Comparison of ENCODE assay signal across 8 mouse cellular contexts in the genomic region with DNA sequence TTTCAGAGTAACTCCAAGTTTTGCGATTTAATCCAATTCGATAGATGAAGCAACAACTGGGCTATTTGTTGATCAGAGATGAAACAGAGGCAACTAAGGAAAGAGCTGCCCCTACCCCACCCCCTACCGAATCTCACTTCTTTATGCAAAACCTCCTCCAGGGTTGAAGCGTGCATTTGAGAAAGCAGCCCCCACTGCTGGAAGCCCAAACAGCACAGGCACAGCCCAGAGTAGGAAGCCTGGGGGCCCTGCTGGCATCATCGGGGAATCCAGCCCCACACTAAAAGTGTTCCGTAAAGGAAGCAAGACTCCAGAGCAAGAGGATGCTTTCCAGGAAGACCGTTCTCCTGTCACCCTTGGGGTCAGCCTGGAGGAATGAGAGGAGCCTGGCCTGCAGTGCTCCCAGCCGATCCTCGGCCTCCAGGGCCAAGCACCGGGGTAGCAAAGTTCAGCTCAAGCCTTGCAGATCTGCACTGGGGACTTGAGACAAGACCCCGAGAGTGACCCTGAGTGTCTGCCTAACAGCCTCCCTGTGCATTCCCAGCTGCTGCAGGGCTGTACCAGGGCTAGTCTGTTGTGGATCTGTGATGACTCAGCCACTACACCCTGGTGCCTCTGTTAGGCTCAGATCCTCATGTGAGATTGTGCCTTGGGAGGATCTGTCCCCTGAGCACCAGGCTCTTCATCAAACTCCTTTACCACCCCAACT. TPM values are rescaled to one million over a fixed set of nuclear protein-coding genes. Genes with fewer than 3 reads are reported as not detected.
DNase-seq lines count a peak whose midpoint lies in the region; ATAC-seq and TF ChIP-seq lines count a peak whose summit lies in the region.

No protein-coding gene starts in this region.

- ATAC-seq in lung, postnatal 0 days: peak; percentile 70
- no peak for ATAC-seq in embryonic facial prominence, embryonic 13.5 days (ENCODE audit: insufficient number of reproducible peaks, insufficient read depth, low FRiP score, low TSS enrichment, low read depth)

- no peak for TF ChIP-seq EP300 in lung, postnatal 0 days (IDR thresholded peaks at IDR 0.05)

- peak; percentile 49 for DNase-seq in lung, postnatal 0 days (ENCODE audit: low spot score)
- no peak for DNase-seq in lung, postnatal 14 days
- peak; percentile 63 for DNase-seq in kidney, postnatal 14 days
- no peak for DNase-seq in gastrocnemius, postnatal 36 days
- no peak for DNase-seq in cerebellum, adult 8-10 months
- DNase-seq in natural killer cell, adult 2 months (ENCODE audit: low spot score in 2 of 2): no peak

- no peak overlapping the region for H3K27ac ChIP-seq in lung, postnatal 0 days (ENCODE audit: low read length)
- H3K27ac ChIP-seq in embryonic facial prominence, embryonic 13.5 days: peak overlapping the region; percentile 28; the same call in 1 of the 2 replicates
- H3K27ac ChIP-seq in olfactory bulb, adult 2 months (ENCODE audit: insufficient read depth, low read depth, low read length): peak overlapping the region; percentile 85

- TF ChIP-seq CTCF in lung, postnatal 0 days (IDR thresholded peaks at IDR 0.05): no peak
- no peak for TF ChIP-seq CTCF in olfactory bulb, adult 2 months (IDR thresholded peaks at IDR 0.05; ENCODE audit: insufficient read depth, low read depth, low read length)

- H3K4me1 ChIP-seq in lung, postnatal 0 days (ENCODE audit: insufficient read depth, low read depth, low read length): peaks cover 17% of the 10 kb centered on the region; the same call in 1 of the 2 replicates
- H3K4me1 ChIP-seq in embryonic facial prominence, embryonic 13.5 days: peaks cover 67% of the 10 kb centered on the region
- H3K4me1 ChIP-seq in olfactory bulb, adult 2 months (ENCODE audit: control insufficient read depth, insufficient read depth, low read length): peaks cover 28% of the 10 kb centered on the region

- H3K36me3 ChIP-seq in lung, postnatal 0 days (ENCODE audit: insufficient read depth, low read length): no peaks in the 10 kb centered on the region
- H3K36me3 ChIP-seq in embryonic facial prominence, embryonic 13.5 days: peaks cover 26% of the 10 kb centered on the region

- WGBS in lung, postnatal 0 days: 18% methylated on average over 11 of the region's 11 CpGs
- 14% methylated on average over 11 of the region's 11 CpGs for WGBS in embryonic facial prominence, embryonic 13.5 days
- WGBS in olfactory bulb, adult 2 months: 23% methylated on average over 11 of the region's 11 CpGs

- H3K9ac ChIP-seq in lung, postnatal 0 days (replicated peaks; ENCODE audit: low read depth): no peak overlapping the region
- peak overlapping the region; percentile 58 for H3K9ac ChIP-seq in embryonic facial prominence, embryonic 13.5 days

- H3K9me3 ChIP-seq in lung, postnatal 0 days (ENCODE audit: low read length): no peaks in the 10 kb centered on the region
- no peaks in the 10 kb centered on the region for H3K9me3 ChIP-seq in embryonic facial prominence, embryonic 13.5 days

- no peak overlapping the region for H3K4me2 ChIP-seq in lung, postnatal 0 days (replicated peaks; ENCODE audit: low read depth, low read length)
- peak overlapping the region; percentile 25 for H3K4me2 ChIP-seq in embryonic facial prominence, embryonic 13.5 days

- no peak overlapping the region for H3K4me3 ChIP-seq in lung, postnatal 0 days (ENCODE audit: low read depth, low read length)
- no peak overlapping the region for H3K4me3 ChIP-seq in embryonic facial prominence, embryonic 13.5 days
- peak overlapping the region; percentile 21 for H3K4me3 ChIP-seq in olfactory bulb, adult 2 months (ENCODE audit: insufficient read depth, low read depth, low read length)

- H3K27me3 ChIP-seq in lung, postnatal 0 days (replicated peaks; ENCODE audit: insufficient read depth, low read length): no peaks in the 10 kb centered on the region
- H3K27me3 ChIP-seq in embryonic facial prominence, embryonic 13.5 days: no peaks in the 10 kb centered on the region

- no peak for TF ChIP-seq POLR2A in olfactory bulb, adult 2 months (IDR thresholded peaks at IDR 0.05; ENCODE audit: insufficient read depth, low read depth, low read length)

- intact Hi-C loops in gastrocnemius, postnatal 36 days (cut with DNase I): no loop called here

RNA-seq across cellular contexts. Expression of a gene that starts 15.2 kb away (rescaled TPM):
- polyA plus RNA-seq in lung, postnatal 0 days (2015; fragmentation: Nextera tagmentation; extraction: Ambion mirVana): 23.9 and 32.5 TPM in 2 replicates
- 47.7 and 49.9 TPM in 2 replicates for polyA plus RNA-seq in embryonic facial prominence, embryonic 13.5 days (2015; fragmentation: Nextera tagmentation; extraction: Ambion mirVana)
- polyA plus RNA-seq in olfactory bulb, adult 2 months (2012; ENCODE audit: insufficient read depth, insufficient read length, low replicate concordance, missing spikeins): 133 and 332 TPM in 2 replicates
- total RNA-seq in gastrocnemius, postnatal 36 days (2021): 10 to 100 TPM; 15.1 to 17.7 TPM

Comparison
In these comparisons a context has a peak if more than half of its experiments do, and no peak if none do; other contexts are left out.
1. DNase-seq: peak in lung, postnatal 0 days (single experiment) and kidney, postnatal 14 days (single experiment); none in lung, postnatal 14 days (single experiment), gastrocnemius, postnatal 36 days (0 of 2), cerebellum, adult 8-10 months (single experiment) and natural killer cell, adult 2 months (0 of 2).